Mouse (Mus musculus) MEL (cell line): ENCODE data around the gene Pde6d. TPM values are rescaled to one million over a fixed set of nuclear protein-coding genes. Genes with fewer than 3 reads are reported as not detected.

ENCODE experiments used
- DNase-seq: peaks from one replicate; pipeline ENCODE4 v3.0.0; 2011; ENCODE audit warnings: low read depth, low spot score
- H3K27ac ChIP-seq: 2 replicates; pipeline ENCODE4 v1.5.1; 2012; ENCODE audit warnings: low read depth, mild to moderate bottlenecking, control low read depth, low read length, moderate library complexity; ENCODE audit not compliant: control insufficient read depth
- H3K27me3 ChIP-seq, 2 experiments: fragments of 150-350 bp in 1 of 2; sonication (generic) in 1 of 2; 2 replicates each; pipeline ENCODE4 v1.6.1; 2012; ENCODE audit warnings: low read length in 2 of 2, mild to moderate bottlenecking in 2 of 2, improper control_type of control experiment in 1 of 2, moderate library complexity in 1 of 2; ENCODE audit not compliant: insufficient read depth in 2 of 2, control insufficient read depth in 1 of 2
- H3K36me3 ChIP-seq, 2 experiments: 2 replicates each; pipeline ENCODE4 v1.6.1; 2012 to 2014; ENCODE audit warnings: low read length in 2 of 2, improper control_type of control experiment in 1 of 2, inconsistent platforms in 1 of 2, mild to moderate bottlenecking in 1 of 2; ENCODE audit not compliant: insufficient read depth in 2 of 2, control insufficient read depth in 1 of 2
- H3K4me1 ChIP-seq, 2 experiments: fragments of 150-350 bp in 1 of 2; sonication (generic) in 1 of 2; 2 replicates each; pipeline ENCODE4 v1.6.1; 2012; ENCODE audit warnings: low read length in 2 of 2, improper control_type of control experiment in 1 of 2, mild to moderate bottlenecking in 1 of 2; ENCODE audit not compliant: insufficient read depth in 2 of 2, control insufficient read depth in 1 of 2
- H3K4me3 ChIP-seq, 2 experiments: fragments of 150-350 bp in 1 of 2; sonication (generic) in 1 of 2; 2 replicates each; pipeline ENCODE4 v1.5.1; 2012; ENCODE audit warnings: low read depth in 2 of 2, low read length in 2 of 2, mild to moderate bottlenecking in 2 of 2, moderate library complexity in 2 of 2, control low read depth in 1 of 2, improper control_type of control experiment in 1 of 2; ENCODE audit not compliant: control insufficient read depth in 1 of 2, insufficient read depth in 1 of 2
- H3K79me2 ChIP-seq: 2 replicates; pipeline ENCODE4 v1.6.1; 2012; ENCODE audit warnings: mild to moderate bottlenecking, low read length, moderate library complexity; ENCODE audit not compliant: control insufficient read depth, poor library complexity, insufficient read depth
- H3K9ac ChIP-seq: 2 replicates; pipeline ENCODE4 v1.6.1; 2012; ENCODE audit warnings: low read depth, mild to moderate bottlenecking, control low read depth, low read length, moderate library complexity; ENCODE audit not compliant: control insufficient read depth, poor library complexity, severe bottlenecking
- H3K9me3 ChIP-seq: fragments of 150-350 bp; sonication (generic); replicated peaks from 2 replicates; pipeline ENCODE4 v1.6.1; 2012; ENCODE audit warnings: mild to moderate bottlenecking, low read length, improper control_type of control experiment, moderate library complexity; ENCODE audit not compliant: insufficient read depth
- E2F4 ChIP-seq: IDR thresholded peaks from 2 replicates; pipeline ENCODE4 v1.6.1; 2011; ENCODE audit warnings: low read depth, low read length, improper control_type of control experiment, borderline replicate concordance
- EP300 ChIP-seq, 2 experiments: IDR thresholded peaks; 2 replicates each; pipeline ENCODE4 v1.6.1; 2011; ENCODE audit warnings: improper control_type of control experiment in 2 of 2, low read length in 2 of 2, low read depth in 1 of 2, mild to moderate bottlenecking in 1 of 2
- GABPA ChIP-seq: IDR thresholded peaks from 2 replicates; pipeline ENCODE4 v1.6.1; 2012; ENCODE audit warnings: low read depth, mild to moderate bottlenecking, inconsistent platforms, low read length, improper control_type of control experiment, moderate library complexity
- HCFC1 ChIP-seq: IDR thresholded peaks from 2 replicates; pipeline ENCODE4 v1.6.1; 2012; ENCODE audit warnings: low read depth, mild to moderate bottlenecking, inconsistent platforms, low read length, improper control_type of control experiment, moderate library complexity
- KAT2A ChIP-seq: conservative IDR thresholded peaks from 2 replicates; pipeline ENCODE4 v1.6.1; 2012; ENCODE audit warnings: low read depth, low read length, improper control_type of control experiment, inconsistent platforms
- MAFK ChIP-seq: IDR thresholded peaks from 2 replicates; pipeline ENCODE4 v1.6.1; 2011; ENCODE audit warnings: low read depth, mild to moderate bottlenecking, low read length, improper control_type of control experiment, borderline replicate concordance
- MAX ChIP-seq: IDR thresholded peaks from 2 replicates; pipeline ENCODE4 v1.6.1; 2011; ENCODE audit warnings: low read length, improper control_type of control experiment
- MYC ChIP-seq: IDR thresholded peaks from 2 replicates; pipeline ENCODE4 v1.6.1; 2011; ENCODE audit warnings: low read depth, mild to moderate bottlenecking, low read length, improper control_type of control experiment, moderate library complexity
- NRF1 ChIP-seq: IDR thresholded peaks from 2 replicates; pipeline ENCODE4 v1.6.1; 2014; ENCODE audit warnings: low read depth, mild to moderate bottlenecking, inconsistent platforms, low read length, improper control_type of control experiment, moderate library complexity; ENCODE audit not compliant: poor library complexity, insufficient read depth, severe bottlenecking
- POLR2AphosphoS5 ChIP-seq: IDR thresholded peaks from 2 replicates; pipeline ENCODE4 v1.6.1; 2012; ENCODE audit warnings: low read depth, borderline replicate concordance, mild to moderate bottlenecking, inconsistent platforms, low read length, moderate library complexity, mixed read lengths
- RAD21 ChIP-seq: IDR thresholded peaks from 2 replicates; pipeline ENCODE4 v1.6.1; 2011; ENCODE audit warnings: mild to moderate bottlenecking, low read depth, low read length, improper control_type of control experiment
- TAL1 ChIP-seq: IDR thresholded peaks from 2 replicates; pipeline ENCODE4 v1.6.1; 2012; ENCODE audit warnings: mild to moderate bottlenecking, inconsistent platforms, low read length, moderate library complexity, mixed read lengths
- TCF12 ChIP-seq: IDR thresholded peaks from 2 replicates; pipeline ENCODE4 v1.6.1; 2014; ENCODE audit warnings: low read depth, mild to moderate bottlenecking, inconsistent platforms, low read length, improper control_type of control experiment, moderate library complexity
- USF2 ChIP-seq, 2 experiments: IDR thresholded peaks; 2 replicates each; pipeline ENCODE4 v1.6.1; 2011 to 2012; ENCODE audit warnings: improper control_type of control experiment in 2 of 2, low read length in 2 of 2, borderline replicate concordance in 1 of 2, inconsistent platforms in 1 of 2, low read depth in 1 of 2, mild to moderate bottlenecking in 1 of 2; ENCODE audit not compliant: insufficient read depth in 1 of 2
- polyA plus RNA-seq, 2 experiments: library from polyadenylated mRNA; stranded (reverse) in 1 of 2; unstranded in 1 of 2; fragments of >175 nt in 1 of 2; fragments of >200 nt in 1 of 2; gene quantifications; 2 replicates each; pipeline versions ENCODE4 v1.2.1 to v1.2.4; 2012; ENCODE audit warnings: low replicate concordance in 2 of 2, low read depth in 1 of 2; ENCODE audit not compliant: insufficient read length in 2 of 2, insufficient read depth in 1 of 2, missing spikeins in 1 of 2
- total RNA-seq: library from RNA; depleted of rRNA; stranded (reverse); fragments of 300-350 nt; gene quantifications from 2 replicates; pipeline ENCODE4 v1.2.3, GENCODE M21; 2012; rRNA removed

Pde6d gene
- total and polyA plus RNA-seq, 3 experiments, result 13.4 to 79.9 TPM; not detected in 1

DNA sequence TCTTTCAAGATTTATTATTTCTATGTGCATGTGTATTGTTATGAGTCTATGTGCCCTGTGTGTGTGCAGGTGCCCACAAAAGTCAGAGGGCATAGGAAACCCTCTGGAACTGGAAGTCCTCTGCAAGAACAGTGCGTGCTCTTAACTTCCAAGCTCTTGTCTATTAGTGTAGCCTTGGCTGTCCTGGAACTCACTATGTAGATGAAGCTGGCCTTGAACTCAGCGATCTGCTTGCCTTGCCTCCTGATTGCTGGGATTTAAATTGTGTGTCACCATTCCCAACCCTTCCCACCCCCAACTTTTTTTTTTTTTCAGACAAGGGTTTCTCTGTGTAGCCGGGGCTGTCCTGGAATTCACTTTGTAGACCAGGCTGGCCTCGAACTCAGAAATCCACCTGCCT is 86.1 kb downstream of the Pde6d start:
- H3K4me3 ChIP-seq, result no peak overlapping the region
- H3K36me3 ChIP-seq, result peaks cover 0 to 10% of the 10 kb centered on the region in 2 experiments; a peak in 2 of 4 replicates
- no peaks in the 10 kb centered on the region for H3K27me3 ChIP-seq
- no peak for TF ChIP-seq NRF1
- TF ChIP-seq USF2 (IDR thresholded peaks at IDR 0.05; ENCODE audit: borderline replicate concordance in 1 of 2, insufficient read depth in 1 of 2, low read depth in 1 of 2, low read length in 2 of 2), result no peak
- no peak for TF ChIP-seq MAFK
- no peak for TF ChIP-seq MYC
- TF ChIP-seq HCFC1, result no peak
- TF ChIP-seq TAL1, result no peak
- TF ChIP-seq KAT2A, result no peak
- no peak for TF ChIP-seq TCF12
- TF ChIP-seq POLR2AphosphoS5, result no peak
- no peak for DNase-seq
- H3K27ac ChIP-seq, result no peak overlapping the region
- peaks cover 6 to 25% of the 10 kb centered on the region in 2 experiments for H3K4me1 ChIP-seq
- no peaks in the 10 kb centered on the region for H3K9me3 ChIP-seq
- H3K9ac ChIP-seq, result no peak overlapping the region
- no peaks in the 10 kb centered on the region for H3K79me2 ChIP-seq

DNA sequence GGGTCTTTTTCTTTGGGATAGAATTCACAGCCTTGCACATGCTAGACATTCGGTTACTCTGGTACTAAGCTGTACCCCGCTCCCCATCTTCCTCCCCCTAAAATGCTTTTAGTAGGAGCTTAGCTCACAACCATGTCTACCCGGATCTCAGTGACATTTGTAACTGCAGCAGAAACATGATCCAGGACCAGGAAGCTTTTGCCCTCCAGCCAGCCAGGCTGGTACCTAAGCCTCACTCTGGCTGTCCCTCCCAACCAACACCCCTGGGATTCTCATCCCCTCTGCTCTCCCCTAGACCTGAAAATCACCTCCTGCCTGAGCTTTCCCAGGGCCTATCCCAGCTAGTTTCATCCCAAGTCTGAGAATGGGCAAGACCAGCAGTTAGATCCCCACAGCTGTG is 88.6 kb downstream of the Pde6d start:
- H3K36me3 ChIP-seq, result peaks cover 0 to 11% of the 10 kb centered on the region in 2 experiments; a peak in 2 of 4 replicates
- 0 out of 2 replicates have a peak, but pooled peaks cover 2% of the 10 kb centered on the region for H3K79me2 ChIP-seq
- no peaks in the 10 kb centered on the region for H3K9me3 ChIP-seq
- no peak overlapping the region for H3K4me3 ChIP-seq
- no peaks in the 10 kb centered on the region for H3K27me3 ChIP-seq
- TF ChIP-seq GABPA (no peak), E2F4 (no peak), EP300 (IDR thresholded peaks at IDR 0.05; ENCODE audit: low read depth in 1 of 2, low read length in 2 of 2) (no peak), KAT2A (no peak), RAD21 (no peak), MAX (no peak)
- H3K4me1 ChIP-seq, result peaks cover 4 to 14% of the 10 kb centered on the region in 2 experiments
- no peak overlapping the region for H3K9ac ChIP-seq
- DNase-seq, result no peak
- H3K27ac ChIP-seq, result no peak overlapping the region

Other genes starting within 250 kb of the Pde6d start
- gene Ncl, start 223.2 kb downstream of the Pde6d start, total RNA-seq, result 370 and 422 TPM in 2 replicates
- 1,000 to 10,000 TPM in 1 of 2 experiments, 100 to 1,000 TPM in 1; 246 to 1,708 TPM for gene Ncl, start 223.2 kb downstream of the Pde6d start, polyA plus RNA-seq
- gene Nmur1, start 156.4 kb downstream of the Pde6d start, total RNA-seq, result not detected in 2 replicates
- not detected for gene Nmur1, start 156.4 kb downstream of the Pde6d start, polyA plus RNA-seq
- not detected in 2 replicates for gene Tex44, start 156.3 kb downstream of the Pde6d start, total RNA-seq
- gene Tex44, start 156.3 kb downstream of the Pde6d start, polyA plus RNA-seq, result not detected
- gene Ptma, start 55.9 kb downstream of the Pde6d start, total RNA-seq, result 3,309 and 3,407 TPM in 2 replicates
- 1,000 to 10,000 TPM; 2,419 to 4,891 TPM for gene Ptma, start 55.9 kb downstream of the Pde6d start, polyA plus RNA-seq
- 34.3 and 36.0 TPM in 2 replicates for gene Cops7b, start 275 bp upstream of the Pde6d start, total RNA-seq
- gene Cops7b, start 275 bp upstream of the Pde6d start, polyA plus RNA-seq, result 10 to 100 TPM in 1 of 2 experiments, not detected in 1; 64.8 TPM
- not detected in 2 replicates for gene Nppc, start 87.9 kb upstream of the Pde6d start, total RNA-seq
- gene Nppc, start 87.9 kb upstream of the Pde6d start, polyA plus RNA-seq, result not detected
- 17.3 and 17.9 TPM in 2 replicates for gene Dis3l2, start 121.2 kb upstream of the Pde6d start, total RNA-seq
- gene Dis3l2, start 121.2 kb upstream of the Pde6d start, polyA plus RNA-seq, result 10 to 100 TPM in 1 of 2 experiments, not detected in 1; 16.9 TPM